Mouse (Mus musculus): Measurements from ENCODE around the gene Sptbn1. TPM values are rescaled to one million over a fixed set of nuclear protein-coding genes. Genes with fewer than 3 reads are reported as not detected.

Gene Sptbn1
- polyA plus RNA-seq, 1 experiment from 2014 or later = 110 TPM

GRCm38 (mm10) chr11:30211141-30211540, 56.8 kb downstream of the Sptbn1 start:
- WGBS = 50% methylated on average over 3 of the region's 3 CpGs
- no peak overlapping the region for H3K27ac ChIP-seq (ENCODE audit: low read length)
- H3K9me3 ChIP-seq (replicated peaks; ENCODE audit: control insufficient read depth, low read length) = no peaks in the 10 kb centered on the region

GRCm38 (mm10) chr11:30210100-30210811, 57.7 kb downstream of the Sptbn1 start:
- Histone ChIP-seq H3K4me3 (replicated peaks; ENCODE audit: low read length) (no peak overlapping the region), H3K9me3 (replicated peaks; ENCODE audit: control insufficient read depth, low read length) (no peaks in the 10 kb centered on the region), H3K27me3 (ENCODE audit: control insufficient read depth, insufficient read depth, low read length) (no peaks in the 10 kb centered on the region), H3K36me3 (ENCODE audit: control insufficient read depth, insufficient read depth, low read length) (no peaks in the 10 kb centered on the region), H3K4me1 (ENCODE audit: control insufficient read depth, insufficient read depth, low read length) (peaks cover 24% of the 10 kb centered on the region), H3K4me2 (ENCODE audit: low read depth, low read length) (no peak overlapping the region), H3K9ac (ENCODE audit: low read length) (no peak overlapping the region), H3K27ac (ENCODE audit: low read length) (peak overlapping the region; percentile 28)
- no peak for ATAC-seq (ENCODE audit: insufficient read depth, low FRiP score)
- WGBS = 63% methylated on average over 6 of the region's 6 CpGs

More at GRCm38 (mm10) chr11:30211141-30211540, 56.8 kb downstream of the Sptbn1 start:
- Histone ChIP-seq H3K4me1 (ENCODE audit: control insufficient read depth, insufficient read depth, low read length) (peaks cover 24% of the 10 kb centered on the region), H3K4me2 (ENCODE audit: low read depth, low read length) (no peak overlapping the region), H3K27me3 (ENCODE audit: control insufficient read depth, insufficient read depth, low read length) (no peaks in the 10 kb centered on the region), H3K36me3 (ENCODE audit: control insufficient read depth, insufficient read depth, low read length) (no peaks in the 10 kb centered on the region), H3K4me3 (replicated peaks; ENCODE audit: low read length) (no peak overlapping the region), H3K9ac (ENCODE audit: low read length) (no peak overlapping the region)
- ATAC-seq (ENCODE audit: insufficient read depth, low FRiP score) = no peak

- no peak overlapping the region for H3K9ac ChIP-seq (ENCODE audit: low read length)
- H3K36me3 ChIP-seq (ENCODE audit: control insufficient read depth, insufficient read depth, low read length) = no peaks in the 10 kb centered on the region
- H3K4me2 ChIP-seq (ENCODE audit: low read depth, low read length) = no peak overlapping the region
- no peaks in the 10 kb centered on the region for H3K9me3 ChIP-seq (replicated peaks; ENCODE audit: control insufficient read depth, low read length)
- peaks cover 26% of the 10 kb centered on the region for H3K4me1 ChIP-seq (ENCODE audit: control insufficient read depth, insufficient read depth, low read length)
- H3K27me3 ChIP-seq (ENCODE audit: control insufficient read depth, insufficient read depth, low read length) = no peaks in the 10 kb centered on the region
- 18% methylated on average over 4 of the region's 4 CpGs for WGBS
- peak overlapping the region; percentile 28 for H3K27ac ChIP-seq (ENCODE audit: low read length)
- H3K4me3 ChIP-seq (replicated peaks; ENCODE audit: low read length) = no peak overlapping the region
- ATAC-seq (ENCODE audit: insufficient read depth, low FRiP score) = peak; percentile 81; the same call in 1 of the 2 replicates
Observed at GRCm38 (mm10) chr11:30209495-30209894, 58.5 kb downstream of the Sptbn1 start.

GRCm38 (mm10) chr11:30204398-30204797, 63.6 kb downstream of the Sptbn1 start:
- Histone ChIP-seq H3K9ac (ENCODE audit: low read length) (no peak overlapping the region), H3K4me3 (replicated peaks; ENCODE audit: low read length) (no peak overlapping the region), H3K9me3 (replicated peaks; ENCODE audit: control insufficient read depth, low read length) (no peaks in the 10 kb centered on the region), H3K27me3 (ENCODE audit: control insufficient read depth, insufficient read depth, low read length) (no peaks in the 10 kb centered on the region), H3K4me1 (ENCODE audit: control insufficient read depth, insufficient read depth, low read length) (peaks cover 14% of the 10 kb centered on the region), H3K36me3 (ENCODE audit: control insufficient read depth, insufficient read depth, low read length) (no peaks in the 10 kb centered on the region), H3K4me2 (ENCODE audit: low read depth, low read length) (no peak overlapping the region), H3K27ac (ENCODE audit: low read length) (peak overlapping the region; percentile 21; the same call in 1 of the 2 replicates)
- peak; percentile 57; the same call in 1 of the 2 replicates for ATAC-seq (ENCODE audit: insufficient read depth, low FRiP score)

GRCm38 (mm10) chr11:30200391-30200790, 67.6 kb downstream of the Sptbn1 start:
- Histone ChIP-seq H3K36me3 (ENCODE audit: control insufficient read depth, insufficient read depth, low read length) (no peaks in the 10 kb centered on the region), H3K27ac (ENCODE audit: low read length) (no peak overlapping the region), H3K27me3 (ENCODE audit: control insufficient read depth, insufficient read depth, low read length) (no peaks in the 10 kb centered on the region), H3K4me3 (replicated peaks; ENCODE audit: low read length) (no peak overlapping the region), H3K9me3 (replicated peaks; ENCODE audit: control insufficient read depth, low read length) (no peaks in the 10 kb centered on the region), H3K4me2 (ENCODE audit: low read depth, low read length) (no peak overlapping the region), H3K9ac (ENCODE audit: low read length) (no peak overlapping the region), H3K4me1 (ENCODE audit: control insufficient read depth, insufficient read depth, low read length) (peaks cover 16% of the 10 kb centered on the region)
- no peak for ATAC-seq (ENCODE audit: insufficient read depth, low FRiP score)

- Histone ChIP-seq H3K4me2 (ENCODE audit: low read depth, low read length) (peak overlapping the region; percentile 68), H3K4me1 (ENCODE audit: control insufficient read depth, insufficient read depth, low read length) (peaks cover 10% of the 10 kb centered on the region), H3K9me3 (replicated peaks; ENCODE audit: control insufficient read depth, low read length) (no peaks in the 10 kb centered on the region), H3K27me3 (ENCODE audit: control insufficient read depth, insufficient read depth, low read length) (no peaks in the 10 kb centered on the region), H3K36me3 (ENCODE audit: control insufficient read depth, insufficient read depth, low read length) (no peaks in the 10 kb centered on the region), H3K9ac (ENCODE audit: low read length) (peak overlapping the region; percentile 76), H3K27ac (ENCODE audit: low read length) (peak overlapping the region; percentile 96), H3K4me3 (replicated peaks; ENCODE audit: low read length) (peak overlapping the region; percentile 58)
- 1% methylated on average over 34 of the region's 34 CpGs for WGBS
- ATAC-seq (ENCODE audit: insufficient read depth, low FRiP score) = peak; percentile 93
Observed at GRCm38 (mm10) chr11:30198091-30198675, 69.8 kb downstream of the Sptbn1 start.

- Histone ChIP-seq H3K4me2 (ENCODE audit: low read depth, low read length) (peak overlapping the region; percentile 68), H3K4me1 (ENCODE audit: control insufficient read depth, insufficient read depth, low read length) (peaks cover 10% of the 10 kb centered on the region), H3K27me3 (ENCODE audit: control insufficient read depth, insufficient read depth, low read length) (no peaks in the 10 kb centered on the region), H3K9me3 (replicated peaks; ENCODE audit: control insufficient read depth, low read length) (no peaks in the 10 kb centered on the region), H3K4me3 (replicated peaks; ENCODE audit: low read length) (peak overlapping the region; percentile 58), H3K36me3 (ENCODE audit: control insufficient read depth, insufficient read depth, low read length) (no peaks in the 10 kb centered on the region), H3K27ac (ENCODE audit: low read length) (peak overlapping the region; percentile 96), H3K9ac (ENCODE audit: low read length) (peak overlapping the region; percentile 76)
- WGBS = 3% methylated on average over 21 of the region's 21 CpGs
- peak; percentile 85 for ATAC-seq (ENCODE audit: insufficient read depth, low FRiP score)
Observed at GRCm38 (mm10) chr11:30197564-30198090, 70.3 kb downstream of the Sptbn1 start.

- Histone ChIP-seq H3K4me2 (ENCODE audit: low read depth, low read length) (peak overlapping the region; percentile 68), H3K27me3 (ENCODE audit: control insufficient read depth, insufficient read depth, low read length) (no peaks in the 10 kb centered on the region), H3K4me1 (ENCODE audit: control insufficient read depth, insufficient read depth, low read length) (peaks cover 14% of the 10 kb centered on the region), H3K9me3 (replicated peaks; ENCODE audit: control insufficient read depth, low read length) (no peaks in the 10 kb centered on the region), H3K27ac (ENCODE audit: low read length) (peak overlapping the region; percentile 96), H3K36me3 (ENCODE audit: control insufficient read depth, insufficient read depth, low read length) (no peaks in the 10 kb centered on the region), H3K4me3 (replicated peaks; ENCODE audit: low read length) (peak overlapping the region; percentile 58), H3K9ac (ENCODE audit: low read length) (peak overlapping the region; percentile 57; the same call in 1 of the 2 replicates)
- WGBS = 28% methylated on average over 4 of the region's 4 CpGs
- no peak for ATAC-seq (ENCODE audit: insufficient read depth, low FRiP score)
Observed at GRCm38 (mm10) chr11:30196368-30197070, 71.5 kb downstream of the Sptbn1 start.

GRCm38 (mm10) chr11:30195756-30196155, 72.2 kb downstream of the Sptbn1 start:
- Histone ChIP-seq H3K4me3 (replicated peaks; ENCODE audit: low read length) (peak overlapping the region; percentile 58), H3K4me2 (ENCODE audit: low read depth, low read length) (peak overlapping the region; percentile 68), H3K4me1 (ENCODE audit: control insufficient read depth, insufficient read depth, low read length) (peaks cover 14% of the 10 kb centered on the region), H3K9ac (ENCODE audit: low read length) (no peak overlapping the region; the same call in 1 of the 2 replicates), H3K27me3 (ENCODE audit: control insufficient read depth, insufficient read depth, low read length) (no peaks in the 10 kb centered on the region), H3K27ac (ENCODE audit: low read length) (peak overlapping the region; percentile 96), H3K36me3 (ENCODE audit: control insufficient read depth, insufficient read depth, low read length) (no peaks in the 10 kb centered on the region), H3K9me3 (replicated peaks; ENCODE audit: control insufficient read depth, low read length) (no peaks in the 10 kb centered on the region)
- 47% methylated on average over 3 of the region's 3 CpGs for WGBS
- no peak for ATAC-seq (ENCODE audit: insufficient read depth, low FRiP score)
